Mouse (Mus musculus): ENCODE results near the gene Lhfpl2.

Gene Lhfpl2

GRCm38 (mm10) chr13:94175379-94176050, 117.9 kb downstream of the Lhfpl2 start:
- DNase-seq: peak; percentile 43 to 54

GRCm38 (mm10) chr13:94177148-94177547, 119.6 kb downstream of the Lhfpl2 start:
- peak; percentile 65 to 77 for DNase-seq

GRCm38 (mm10) chr13:94178401-94179040, 120.9 kb downstream of the Lhfpl2 start:
- DNase-seq: peak; percentile 88 to 92

DNA sequence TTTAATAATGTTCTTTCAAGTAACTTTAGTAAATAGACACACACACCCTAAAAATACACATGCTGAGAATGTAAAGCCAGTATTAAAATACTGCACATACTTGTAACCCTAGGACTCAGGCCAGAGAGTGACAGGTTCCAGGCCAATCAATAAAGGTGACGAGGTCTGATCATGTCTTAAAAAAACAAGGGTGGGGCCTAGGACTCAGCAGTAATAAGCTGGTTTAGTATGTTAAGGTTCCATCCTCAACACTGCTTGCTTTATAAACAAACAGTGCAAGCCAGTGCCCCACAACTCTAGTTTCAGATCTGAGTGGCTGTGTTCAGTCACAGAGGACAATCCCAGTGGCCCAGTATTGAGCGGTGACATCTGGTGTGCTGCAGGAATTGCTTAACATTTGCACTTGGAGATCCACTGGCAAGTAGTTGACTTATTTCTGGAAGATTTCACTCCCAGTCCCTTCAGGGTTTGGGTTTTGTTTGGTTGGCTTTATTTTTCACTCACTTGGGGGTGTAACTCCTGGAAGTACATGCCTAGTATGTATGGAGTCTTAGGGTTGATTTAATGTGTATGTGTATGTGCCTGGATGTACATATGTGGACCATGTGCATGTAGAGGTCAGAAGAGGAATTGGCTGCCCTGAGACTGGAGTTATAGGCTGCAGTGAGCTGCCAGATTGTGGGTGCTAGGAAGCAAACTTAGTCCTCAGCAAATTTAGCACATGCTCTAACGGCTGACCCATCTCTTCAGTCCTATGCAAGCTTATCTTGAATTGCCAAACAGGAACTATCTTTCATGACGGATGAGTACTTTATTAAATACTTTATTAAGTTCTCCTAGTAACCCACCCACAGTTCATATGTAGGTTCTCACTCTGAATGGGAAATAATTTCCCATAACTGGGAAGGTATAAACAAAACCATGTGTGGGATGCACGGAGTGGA, 123.2 kb downstream of the Lhfpl2 start:
- DNase-seq: no peak

DNA sequence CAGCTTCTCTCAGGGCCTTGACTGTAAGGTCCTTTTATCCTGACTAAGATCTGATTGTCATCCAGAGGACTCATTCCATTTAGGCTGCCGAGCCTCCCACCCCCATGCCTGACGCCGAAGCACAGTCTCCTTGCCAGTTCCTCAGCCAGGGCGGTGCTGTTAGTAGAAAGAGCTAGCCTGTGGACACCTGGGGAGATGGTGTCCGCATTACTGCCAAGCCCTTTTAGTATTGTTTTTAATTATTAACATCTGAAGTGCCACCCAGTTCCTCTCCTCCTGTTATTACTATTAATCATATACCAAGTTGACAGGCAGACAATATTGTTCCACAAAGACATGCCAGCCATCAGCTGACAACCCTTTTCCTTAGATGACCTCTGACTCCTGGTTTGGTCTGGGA, 124.4 kb downstream of the Lhfpl2 start:
- no peak for DNase-seq

- DNase-seq: no peak
Measured at GRCm38 (mm10) chr13:94183372-94184021, 125.9 kb downstream of the Lhfpl2 start.

DNA sequence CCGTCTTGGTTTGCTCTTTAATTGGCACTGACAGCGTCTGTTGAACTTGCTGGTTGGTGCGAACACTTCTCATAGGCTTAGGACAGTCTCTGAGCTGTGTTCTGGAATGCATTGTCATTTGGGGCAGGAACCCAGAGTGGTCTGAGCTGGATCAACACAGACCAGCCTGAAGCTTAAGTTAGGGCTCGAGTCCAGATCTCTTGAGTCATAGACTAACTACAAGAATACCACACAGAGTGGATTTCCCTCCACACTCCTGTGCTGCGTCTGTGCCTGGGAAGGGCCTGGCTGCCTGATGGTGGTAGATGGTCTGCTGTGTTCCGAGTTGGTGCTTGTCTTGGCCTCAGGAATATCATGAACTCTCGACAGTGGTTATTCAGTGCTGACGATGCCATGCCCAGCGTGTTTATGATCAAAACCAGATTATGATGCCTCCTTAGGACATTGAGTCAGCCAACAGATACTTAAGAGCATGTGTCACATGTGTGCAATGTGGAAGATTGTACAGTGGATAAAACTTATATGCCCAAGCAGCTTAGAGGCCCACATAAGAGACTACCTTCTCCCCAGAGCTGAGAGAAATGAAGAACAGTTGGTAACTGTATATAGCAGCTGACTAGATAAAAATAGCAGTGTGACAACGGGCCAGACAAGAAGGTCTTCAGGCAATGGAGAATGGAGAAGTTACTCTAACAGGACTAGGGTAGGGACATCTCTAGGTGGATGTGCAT, 127.3 kb downstream of the Lhfpl2 start:
- no peak for DNase-seq

DNA sequence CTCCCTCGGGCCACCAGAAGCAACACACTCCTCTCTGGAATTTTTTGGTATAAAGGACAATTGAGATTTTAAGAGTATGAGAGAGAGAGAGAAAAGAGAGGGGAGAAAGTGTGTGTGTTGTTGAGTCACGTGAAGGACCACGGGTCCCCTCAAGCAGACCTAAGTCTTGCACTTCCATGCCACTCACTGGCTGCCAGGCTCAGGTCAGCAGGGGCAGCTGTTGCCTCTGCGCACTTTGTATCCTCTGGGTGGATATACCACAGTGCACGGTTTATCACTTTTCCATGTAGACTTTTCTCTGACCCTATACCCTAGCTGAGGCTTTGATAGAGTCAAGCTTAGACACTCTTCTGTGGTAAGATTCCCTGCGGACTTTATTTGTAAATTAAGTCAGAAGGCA, 128.0 kb downstream of the Lhfpl2 start:
- no peak for DNase-seq

DNA sequence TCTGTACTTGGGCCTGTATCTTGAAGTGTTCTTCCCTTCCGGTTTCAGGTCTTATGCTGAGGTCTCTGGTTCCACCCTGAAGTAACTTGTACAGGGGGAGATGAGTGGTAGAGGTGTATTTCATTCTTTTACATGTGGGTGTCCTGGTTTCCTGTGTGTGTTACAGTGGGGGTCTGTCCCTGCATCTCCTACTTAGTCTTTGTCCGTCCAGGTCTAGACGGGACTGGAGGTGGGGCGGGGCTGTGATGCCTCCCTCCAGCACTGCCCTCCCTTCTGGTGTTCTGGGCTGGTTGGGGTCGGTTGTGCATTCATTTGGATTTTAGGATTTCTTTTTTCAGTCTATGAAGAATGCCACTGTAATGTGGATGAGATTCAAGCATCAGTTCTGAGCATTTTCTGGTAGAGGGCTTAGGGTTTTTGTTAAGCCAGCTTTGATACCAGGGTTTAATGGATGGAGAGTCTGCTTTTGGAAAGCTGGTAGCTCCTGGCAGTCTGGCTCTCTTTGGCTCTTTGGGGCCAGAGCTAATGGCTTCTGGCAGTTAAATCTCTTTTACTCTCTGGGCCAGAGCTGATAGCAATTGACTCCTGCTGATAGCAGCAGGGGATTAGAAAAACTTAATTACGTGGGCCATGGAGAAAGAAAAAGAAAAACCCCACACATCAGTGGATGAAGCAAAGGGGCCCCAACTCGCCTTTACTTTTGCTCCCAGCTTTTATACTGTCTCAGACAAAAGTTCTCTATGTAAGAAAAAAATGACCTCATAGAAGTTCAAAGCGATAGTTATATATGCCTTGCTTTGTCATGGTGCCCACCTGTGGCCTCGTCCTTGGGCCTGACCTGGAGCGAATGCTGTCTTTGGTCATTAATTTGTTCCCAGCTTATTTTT, 130.8 kb downstream of the Lhfpl2 start:
- no peak for DNase-seq

GRCm38 (mm10) chr13:94190386-94190785, 132.8 kb downstream of the Lhfpl2 start:
- no peak for DNase-seq

DNA sequence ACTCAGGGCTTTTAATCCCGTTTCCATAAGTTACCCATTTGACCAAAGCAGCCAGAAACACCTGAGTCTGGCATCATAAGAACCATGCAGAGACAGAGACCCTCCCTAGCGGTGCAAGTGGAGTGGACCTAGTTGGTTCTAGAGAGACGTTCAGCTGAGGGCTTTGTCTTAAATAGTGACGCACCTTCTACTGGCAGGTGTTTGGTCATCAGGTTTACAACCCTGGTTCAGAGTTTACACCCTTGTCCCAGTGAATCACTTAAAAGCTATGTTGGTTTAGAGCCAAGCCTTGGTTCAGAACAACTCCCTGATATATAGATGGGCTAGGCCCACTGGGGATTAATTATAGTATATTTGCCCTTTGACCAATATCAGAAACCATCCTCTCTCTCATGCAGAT, 135.6 kb downstream of the Lhfpl2 start:
- DNase-seq: no peak

DNA sequence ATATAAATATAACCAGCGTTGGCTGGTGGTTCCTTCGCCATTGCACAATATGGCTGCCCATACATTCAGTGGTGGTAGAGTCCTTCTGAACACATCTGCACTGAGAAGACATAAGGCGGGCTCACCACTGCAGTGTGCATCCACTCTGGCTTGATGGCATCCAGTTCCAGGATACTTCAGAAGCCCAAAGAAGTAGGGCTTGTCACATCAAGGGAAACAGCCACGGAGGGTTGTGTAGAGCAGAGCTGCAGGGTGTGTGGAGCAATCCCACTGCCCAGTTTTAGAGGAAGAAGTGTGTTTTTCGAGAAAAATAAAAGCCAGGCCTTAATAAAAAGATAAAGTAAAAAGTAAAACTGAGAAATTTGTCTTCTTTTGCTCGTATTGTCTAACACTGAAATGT, 141.0 kb downstream of the Lhfpl2 start:
- DNase-seq: no peak

GRCm38 (mm10) chr13:94199829-94200228, 142.2 kb downstream of the Lhfpl2 start:
- no peak for DNase-seq

DNA sequence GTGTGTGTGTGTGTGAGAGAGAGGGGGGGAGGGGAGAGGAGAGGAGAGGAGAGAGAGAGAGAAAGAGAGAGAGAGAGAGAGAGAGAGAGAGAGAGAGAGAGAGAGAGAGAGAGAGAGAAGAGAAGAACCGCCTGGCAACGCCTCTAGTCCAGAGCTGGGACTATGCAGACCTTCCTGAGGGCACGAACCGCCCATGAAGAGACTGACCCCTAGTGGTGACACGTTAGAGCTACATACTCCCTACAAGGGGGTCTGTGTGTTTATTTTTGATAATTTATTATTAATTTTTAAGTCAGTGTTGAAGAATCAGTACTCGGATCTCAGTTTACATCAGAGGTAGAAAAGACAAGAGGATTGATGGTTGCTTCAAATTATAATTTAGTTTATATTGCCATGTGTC, 147.6 kb downstream of the Lhfpl2 start:
- DNase-seq: peak; percentile 76 to 79

GRCm38 (mm10) chr13:94207973-94208372, 150.4 kb downstream of the Lhfpl2 start:
- DNase-seq: no peak

DNA sequence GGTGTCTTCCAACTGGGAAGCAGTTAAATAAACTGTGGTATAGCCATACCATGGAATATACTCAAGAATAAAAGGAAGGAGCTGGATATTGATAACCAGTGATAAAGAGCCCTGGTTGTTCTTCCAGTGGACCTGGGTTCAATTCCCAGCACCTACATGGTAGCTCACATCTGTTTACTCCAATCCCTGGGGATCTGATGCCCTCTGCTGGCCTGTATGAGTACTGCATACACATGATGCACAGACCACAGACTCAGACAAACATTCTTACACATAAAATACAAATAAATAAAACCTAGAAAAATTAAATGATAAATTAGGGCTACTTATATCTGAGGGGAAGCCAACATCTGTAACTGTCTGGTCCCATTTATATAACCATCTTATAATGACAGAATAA, 151.3 kb downstream of the Lhfpl2 start:
- DNase-seq: no peak

DNA sequence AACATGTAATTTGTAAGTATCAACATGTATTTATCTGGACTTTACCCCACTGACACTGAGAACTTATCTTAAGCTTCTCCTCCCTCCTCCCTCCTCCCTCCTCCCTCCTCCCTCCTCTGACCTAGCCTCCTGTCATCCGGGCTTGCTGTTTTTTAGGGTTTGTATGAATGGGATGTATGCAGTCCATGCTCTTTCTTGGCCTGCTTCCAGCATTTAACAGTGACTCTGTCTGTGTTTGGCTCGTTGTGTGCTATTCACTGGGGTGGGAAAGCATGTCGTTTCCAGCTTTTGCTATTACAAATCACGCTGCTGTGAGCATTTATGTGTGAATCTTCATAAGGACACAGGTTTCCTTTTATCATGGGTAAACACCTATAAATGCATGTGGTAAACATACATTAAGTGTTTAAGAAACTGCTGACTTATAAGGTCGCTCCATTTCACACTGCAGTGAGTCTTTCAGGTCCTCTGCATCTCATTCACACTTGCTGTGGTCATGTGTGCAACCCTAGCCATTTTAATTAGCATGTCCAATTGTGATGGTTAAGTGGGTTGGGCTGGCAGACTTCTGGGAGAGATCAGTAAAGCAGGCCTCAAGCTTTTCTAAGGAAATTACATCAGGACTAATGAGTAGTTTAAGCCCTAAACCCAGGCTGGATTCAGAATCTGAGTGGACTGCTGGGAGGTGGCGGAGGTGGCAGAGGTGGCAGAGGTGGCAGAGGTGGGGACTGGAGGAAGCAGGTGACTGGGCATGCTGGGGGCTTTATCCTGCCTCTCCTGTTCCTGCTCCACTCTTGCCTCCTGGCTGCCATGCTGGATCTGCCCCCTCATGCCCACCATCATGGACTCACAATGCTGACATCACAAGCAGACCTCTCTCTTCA, 153.9 kb downstream of the Lhfpl2 start:
- DNase-seq: no peak

DNA sequence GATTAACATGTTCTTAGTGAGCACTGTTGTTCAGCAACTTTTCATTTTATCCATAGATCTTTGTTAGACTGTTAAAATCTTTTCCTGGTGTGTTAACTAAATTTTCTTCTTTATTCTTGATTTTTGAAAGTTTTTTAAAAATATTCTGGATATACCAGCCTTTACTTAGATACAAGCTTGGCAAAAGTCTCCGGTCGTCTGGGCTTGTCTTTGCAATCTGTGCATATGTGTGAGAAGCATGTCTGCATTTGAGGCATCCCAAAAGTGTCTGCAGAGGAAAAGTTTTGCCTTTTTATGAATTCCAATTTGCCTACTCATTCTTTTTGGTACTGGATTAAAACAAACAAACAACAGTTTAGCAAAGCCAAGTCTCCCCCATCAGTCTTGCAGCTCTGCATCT, 154.6 kb downstream of the Lhfpl2 start:
- DNase-seq: no peak

DNA sequence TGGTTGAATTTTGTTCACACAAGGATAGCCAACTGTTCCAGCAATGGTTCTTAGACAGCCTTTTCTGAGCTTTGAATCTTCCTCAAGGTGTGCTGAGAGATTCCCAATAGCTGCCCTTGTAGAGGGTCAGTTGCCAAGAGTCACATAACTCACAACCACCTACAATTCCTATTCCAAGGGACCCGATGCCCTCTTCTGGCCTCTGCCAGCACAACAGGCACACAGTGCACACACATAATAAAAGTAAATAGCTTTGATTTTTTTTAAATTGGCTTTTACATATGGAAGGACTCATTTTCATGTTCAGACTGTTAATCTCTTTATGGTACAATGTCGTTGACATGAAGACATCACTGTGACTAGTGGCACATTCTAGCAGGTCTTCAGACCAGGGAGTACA, 155.1 kb downstream of the Lhfpl2 start:
- peak; percentile 41 to 53 for DNase-seq

- DNase-seq: no peak
Measured at GRCm38 (mm10) chr13:94223609-94224008, 166.0 kb downstream of the Lhfpl2 start.
